Mouse (Mus musculus): ENCODE measurements around the gene Trim65.
A peak's percentile ranks its signal among the peaks of the same experiment; 100 is the strongest.

Trim65 gene

GRCm38 (mm10) chr11:116089545-116089944, 41.4 kb downstream of the Trim65 start:
- no peak for DNase-seq (ENCODE audit: extremely low read depth, low read depth)

- DNase-seq (ENCODE audit: extremely low read depth, low read depth), result peak; percentile 93
Measured at GRCm38 (mm10) chr11:116088741-116089394, 42.1 kb downstream of the Trim65 start.

GRCm38 (mm10) chr11:116088188-116088587, 42.7 kb downstream of the Trim65 start:
- DNase-seq (ENCODE audit: extremely low read depth, low read depth), result no peak

- DNase-seq (ENCODE audit: extremely low read depth, low read depth), result no peak
Measured at GRCm38 (mm10) chr11:116087194-116088130, 43.5 kb downstream of the Trim65 start.

- peak; percentile 99 for DNase-seq (ENCODE audit: extremely low read depth, low read depth)
Measured at GRCm38 (mm10) chr11:116086258-116087193, 44.4 kb downstream of the Trim65 start, which contains the start of gene Wbp2. Gene Wbp2, minus strand, starts transcription at chr11:116086995.

- DNase-seq (ENCODE audit: extremely low read depth, low read depth), result no peak
Measured at GRCm38 (mm10) chr11:116084166-116084565, 46.8 kb downstream of the Trim65 start.

- DNase-seq (ENCODE audit: extremely low read depth, low read depth), result no peak
Measured at GRCm38 (mm10) chr11:116083096-116083672, 47.7 kb downstream of the Trim65 start.

- no peak for DNase-seq (ENCODE audit: extremely low read depth, low read depth)
Measured at GRCm38 (mm10) chr11:116081081-116081480, 49.8 kb downstream of the Trim65 start.

GRCm38 (mm10) chr11:116079511-116079910, 51.4 kb downstream of the Trim65 start:
- DNase-seq (ENCODE audit: extremely low read depth, low read depth), result no peak

GRCm38 (mm10) chr11:116078676-116079320, 52.1 kb downstream of the Trim65 start:
- DNase-seq (ENCODE audit: extremely low read depth, low read depth), result no peak

- no peak for DNase-seq (ENCODE audit: extremely low read depth, low read depth)
Measured at GRCm38 (mm10) chr11:116078221-116078620, 52.7 kb downstream of the Trim65 start.

GRCm38 (mm10) chr11:116077446-116078204, 53.3 kb downstream of the Trim65 start, which contains the start of gene Unc13d:
Gene Unc13d, minus strand, starts transcription at chr11:116077961.
- no peak for DNase-seq (ENCODE audit: extremely low read depth, low read depth)

- DNase-seq (ENCODE audit: extremely low read depth, low read depth), result no peak
Measured at GRCm38 (mm10) chr11:116076836-116077235, 54.1 kb downstream of the Trim65 start.

GRCm38 (mm10) chr11:116076266-116076540, 54.7 kb downstream of the Trim65 start:
- DNase-seq (ENCODE audit: extremely low read depth, low read depth), result no peak

GRCm38 (mm10) chr11:116075539-116076265, 55.2 kb downstream of the Trim65 start:
- DNase-seq (ENCODE audit: extremely low read depth, low read depth), result peak; percentile 95

- no peak for DNase-seq (ENCODE audit: extremely low read depth, low read depth)
Measured at GRCm38 (mm10) chr11:116074436-116074991, 56.4 kb downstream of the Trim65 start.

- no peak for DNase-seq (ENCODE audit: extremely low read depth, low read depth)
Measured at GRCm38 (mm10) chr11:116072608-116073007, 58.3 kb downstream of the Trim65 start.
